Mouse (Mus musculus) E14TG2a.4 (cell line): Measurements from ENCODE around the gene Col4a3bp.

Experiments
- CTCF ChIP-seq: conservative IDR thresholded peaks from 2 replicates; pipeline ENCODE4 v1.5.1; 2014; ENCODE audit warnings: low read length
- NANOG ChIP-seq: IDR thresholded peaks from 2 replicates; pipeline ENCODE4 v1.6.1; 2014; ENCODE audit warnings: borderline replicate concordance, low read length, mixed read lengths

DNA sequence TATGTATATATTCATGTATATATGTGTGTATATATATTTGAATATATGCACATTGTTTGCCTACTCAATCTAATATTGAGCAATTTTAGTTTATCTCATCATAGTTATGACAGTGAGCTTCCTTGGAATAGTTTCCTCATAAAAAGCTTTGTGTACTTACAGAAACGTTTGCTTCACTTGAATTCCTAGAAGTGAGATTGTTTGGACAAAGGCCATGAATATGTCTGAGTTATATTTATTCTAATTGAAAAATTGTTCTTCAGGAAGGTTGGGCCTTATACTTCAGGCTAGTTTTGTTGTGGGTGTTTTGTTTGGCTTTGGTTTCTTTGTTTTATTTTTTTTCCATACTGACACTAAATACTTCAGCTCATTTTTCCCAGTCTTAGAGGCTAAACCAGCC lies 78.5 kb downstream of the Col4a3bp start:
- no peak for TF ChIP-seq CTCF
- no peak for TF ChIP-seq NANOG
